Mouse (Mus musculus) CH12F3 (cell line): ENCODE measurements around the gene Actn3.
"Not testable (repeated sequence)": the region's sequence is repeated elsewhere in the genome, so short reads cannot be mapped to it uniquely, and the experiment has no call there.

Experiments used
- in situ Hi-C: fragments of 300-500 bp; cut with MboI; formaldehyde crosslinking; loops from 2 replicates; pipeline ENCODE4 v1.14.3; 2020; ENCODE audit warnings: low sequenced_read_pairs

Gene Actn3

GRCm38 (mm10) chr19:4877785-4878184 is at the start of gene Actn3:
Actn3 (minus strand) TSS chr19:4877909.
- in situ Hi-C loops = no loop called here

GRCm38 (mm10) chr19:4925121-4925860 is 47.6 kb upstream of the Actn3 start:
- in situ Hi-C loops = no loop called here

- in situ Hi-C loops = no loop called here
These were observed 41.9 kb upstream of the Actn3 start for GRCm38 (mm10) chr19:4919652-4920051.

DNA sequence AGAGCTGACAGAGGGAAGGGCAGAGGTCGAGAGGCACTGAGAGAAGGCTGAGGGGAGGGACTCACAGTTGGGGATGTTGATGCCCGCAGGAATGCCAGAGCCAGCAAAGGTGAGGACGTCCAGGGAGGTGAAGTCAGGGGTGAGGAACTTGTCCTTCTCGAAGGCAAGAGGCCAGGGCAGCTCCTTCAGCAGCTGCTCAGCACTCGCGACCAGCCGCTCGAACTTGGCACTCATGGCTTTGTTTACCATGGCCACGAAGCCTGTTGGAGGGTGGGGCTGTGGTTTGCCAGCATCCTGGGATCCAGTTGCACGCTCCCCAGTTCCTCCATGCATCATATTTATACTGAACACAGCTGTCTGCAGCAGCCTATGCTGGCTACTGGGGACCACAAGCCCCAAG is 39.1 kb upstream of the Actn3 start:
- in situ Hi-C loops = no loop called here

- in situ Hi-C loops = no loop called here
These were observed 38.4 kb upstream of the Actn3 start for GRCm38 (mm10) chr19:4915924-4916603.

DNA sequence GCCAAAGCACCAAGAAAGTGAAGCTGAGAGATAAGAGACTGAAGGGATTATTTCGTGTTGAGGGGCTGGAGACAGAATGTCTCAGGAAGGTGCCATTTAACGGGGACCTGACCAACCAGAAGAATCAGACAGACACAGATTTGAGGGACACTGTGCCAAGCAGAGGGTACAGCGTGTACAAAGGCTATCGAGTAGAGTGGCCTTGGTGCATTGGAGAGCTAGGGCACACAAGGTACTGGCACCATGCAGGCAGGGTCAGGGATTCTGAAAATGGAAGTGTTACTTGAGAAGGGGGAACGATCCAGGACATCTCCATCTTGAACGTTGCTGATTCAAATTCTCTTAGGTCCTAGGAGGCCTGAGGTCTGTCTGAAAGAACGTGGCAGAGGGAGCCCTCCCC is 31.7 kb upstream of the Actn3 start:
- in situ Hi-C loops = no loop called here

- in situ Hi-C loops = no loop called here
These were observed 30.4 kb upstream of the Actn3 start for GRCm38 (mm10) chr19:4908107-4908506.

DNA sequence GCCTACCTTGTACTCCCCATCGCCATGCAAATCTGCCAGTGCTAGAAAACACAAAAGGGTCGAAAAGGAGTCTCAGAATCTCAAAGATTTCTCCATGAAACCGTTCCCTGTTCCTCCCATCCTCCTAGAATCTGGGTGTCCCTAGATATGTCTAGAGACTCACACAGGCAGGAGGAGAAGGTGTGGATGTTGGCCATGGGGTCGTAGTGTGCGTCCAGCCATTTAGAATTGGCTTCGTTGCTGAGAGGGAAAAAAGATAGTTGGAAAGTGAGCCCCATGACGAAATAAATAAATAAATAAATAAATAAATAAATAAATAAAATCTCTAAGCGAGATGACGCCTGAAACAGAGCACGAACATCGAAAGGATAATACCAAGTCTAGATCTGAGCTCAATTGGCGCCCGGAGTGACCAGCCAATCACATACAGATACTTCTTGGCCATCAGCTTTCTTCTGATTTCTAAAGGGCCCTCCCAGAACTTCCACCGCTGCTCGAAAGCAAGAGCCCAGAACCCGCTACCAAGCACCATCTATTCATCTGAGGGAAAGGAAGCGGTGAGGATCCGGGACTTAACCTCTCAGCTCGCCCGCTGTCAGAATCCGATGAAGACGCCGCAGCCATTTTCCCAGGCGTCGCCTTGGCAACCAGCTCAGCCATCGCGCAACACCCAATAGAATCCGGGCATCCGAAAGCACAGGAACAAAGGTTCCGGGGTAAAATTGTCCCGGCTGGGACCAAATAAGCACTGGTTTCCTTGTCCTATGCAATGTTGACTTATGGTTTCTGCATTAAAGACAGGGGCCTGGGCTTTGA is 28.5 kb upstream of the Actn3 start, which contains the start of gene Bbs1:
Gene Bbs1 (minus strand): TSS at position 650 of the 816 bp plus-strand sequence.
- in situ Hi-C loops = no loop called here

- in situ Hi-C loops = no loop called here
These were observed 22.2 kb upstream of the Actn3 start for GRCm38 (mm10) chr19:4899888-4900287.

- in situ Hi-C loops = no loop called here
These were observed 21.3 kb upstream of the Actn3 start for GRCm38 (mm10) chr19:4898972-4899371.

DNA sequence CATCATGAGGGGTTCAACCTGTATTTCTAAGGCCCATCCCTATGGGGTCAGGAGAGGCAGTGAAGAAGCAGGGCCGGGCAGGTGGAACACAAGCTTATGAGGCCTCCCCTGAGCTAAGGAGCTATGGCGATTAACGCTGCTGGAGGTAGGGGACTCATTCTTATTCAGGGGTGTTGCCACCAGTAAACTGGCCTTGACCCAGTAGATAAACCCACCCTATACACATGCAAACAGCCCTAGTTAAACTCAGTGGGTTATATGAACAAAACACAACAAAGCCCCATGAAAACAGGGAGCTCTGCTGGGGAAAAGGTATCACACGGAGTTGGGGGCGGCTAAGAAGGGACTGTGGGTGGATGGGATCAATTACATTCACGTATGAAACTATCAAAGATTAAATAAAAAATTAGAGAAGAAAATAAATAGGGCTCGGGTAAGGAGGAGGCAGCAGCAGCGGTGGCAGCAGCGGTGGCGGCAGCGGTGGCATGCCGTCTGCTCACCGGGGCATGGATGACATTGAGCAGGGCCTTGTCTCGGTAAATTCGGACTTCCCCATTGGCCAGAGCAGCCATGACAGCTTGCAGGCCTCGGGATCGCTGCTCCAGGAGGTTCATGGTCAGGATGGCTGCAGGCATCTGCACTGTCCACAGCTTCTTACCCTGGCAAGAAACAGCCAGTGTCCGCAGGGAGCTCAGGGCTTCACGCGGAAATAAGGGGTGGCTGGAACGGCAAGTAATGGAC is 19.2 kb upstream of the Actn3 start:
- in situ Hi-C loops = no loop called here

DNA sequence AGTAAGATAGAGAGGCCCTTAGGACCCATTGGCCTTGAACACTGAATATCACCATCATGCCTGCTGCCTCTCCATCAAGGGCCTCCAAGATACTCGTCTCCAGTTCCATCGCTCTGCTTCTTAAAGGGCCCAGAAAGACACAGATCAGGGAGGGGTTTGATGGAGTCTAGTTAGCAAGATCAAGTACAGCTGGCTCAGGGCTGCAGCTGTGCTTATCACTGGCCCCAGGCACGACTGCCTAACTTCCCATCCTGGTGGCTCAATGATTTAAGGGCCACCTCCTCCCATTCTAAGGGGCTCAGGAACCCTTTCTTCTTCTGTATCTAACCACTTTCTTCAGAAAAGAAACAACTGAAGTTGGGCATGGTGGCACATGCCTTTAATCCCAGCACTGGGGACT is 14.1 kb upstream of the Actn3 start:
- in situ Hi-C loops = no loop called here

DNA sequence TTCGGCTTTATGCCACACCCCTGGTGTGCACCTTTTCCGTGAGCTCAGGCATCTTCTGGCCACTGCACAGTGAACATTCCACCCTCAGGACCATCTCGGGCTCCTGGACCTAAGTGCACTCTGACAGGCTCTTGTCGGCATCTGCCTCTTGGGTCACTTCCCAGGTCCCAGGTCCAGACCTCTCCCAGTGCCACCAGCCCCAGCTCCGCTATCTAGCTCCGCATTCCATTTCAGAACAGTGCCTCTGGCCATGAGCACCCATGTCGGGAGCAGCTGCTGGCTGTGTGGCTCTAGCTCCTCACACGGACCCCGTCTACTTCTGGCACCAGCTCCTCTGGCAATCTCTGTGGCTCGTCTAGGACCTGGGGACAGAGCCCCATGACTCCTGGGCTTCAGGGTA is 12.1 kb upstream of the Actn3 start:
- in situ Hi-C loops = no loop called here

- in situ Hi-C loops = no loop called here
These were observed 6.3 kb upstream of the Actn3 start for GRCm38 (mm10) chr19:4883961-4884360.

GRCm38 (mm10) chr19:4879324-4879703 is 1.6 kb upstream of the Actn3 start:
- in situ Hi-C loops = no loop called here

GRCm38 (mm10) chr19:4878405-4879323 is 955 bp upstream of the Actn3 start, which contains the start of gene Zdhhc24:
Zdhhc24 (plus strand) TSS chr19:4878668.
- in situ Hi-C loops = no loop called here

DNA sequence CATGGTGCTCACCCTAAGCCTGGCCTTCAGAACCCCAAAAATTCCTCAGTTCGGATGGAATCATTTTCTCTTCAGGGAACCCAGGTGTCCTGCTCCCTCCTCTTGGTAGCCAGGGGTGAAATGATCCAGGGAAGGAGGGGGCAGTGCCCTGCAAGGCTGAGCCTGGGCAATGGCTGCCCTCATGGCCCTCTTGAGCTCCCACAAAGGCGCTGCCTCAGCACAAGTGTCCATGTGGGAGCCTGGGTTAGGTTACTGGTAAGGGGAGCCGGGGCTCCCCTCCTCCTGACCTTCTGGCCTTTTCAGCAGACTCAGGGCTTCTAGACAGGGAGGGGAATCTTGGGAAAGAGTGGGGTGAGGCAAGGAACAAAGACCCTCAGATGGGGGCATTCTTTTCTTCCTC is 954 bp downstream of the Actn3 start:
- in situ Hi-C loops = no loop called here

DNA sequence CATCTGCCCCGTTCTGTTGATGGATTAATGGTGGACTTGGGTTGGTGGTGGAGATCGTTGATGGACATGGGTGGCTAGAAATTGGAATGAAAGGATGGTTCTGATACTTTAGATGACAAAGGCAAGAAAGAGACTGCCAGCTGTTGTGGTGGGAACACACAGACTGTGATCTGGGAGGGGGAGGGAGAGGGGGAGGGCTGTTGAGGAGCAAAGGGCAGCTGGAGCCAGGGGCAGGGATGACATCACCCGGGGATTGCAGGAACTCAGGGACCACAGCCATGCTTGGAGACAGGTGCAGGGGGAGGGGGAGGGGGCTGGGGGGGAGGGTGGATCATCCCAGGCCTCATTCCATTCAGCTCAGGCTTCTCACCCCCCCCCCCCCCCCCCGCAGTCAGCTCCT is 1.5 kb downstream of the Actn3 start:
- in situ Hi-C loops = no loop called here

DNA sequence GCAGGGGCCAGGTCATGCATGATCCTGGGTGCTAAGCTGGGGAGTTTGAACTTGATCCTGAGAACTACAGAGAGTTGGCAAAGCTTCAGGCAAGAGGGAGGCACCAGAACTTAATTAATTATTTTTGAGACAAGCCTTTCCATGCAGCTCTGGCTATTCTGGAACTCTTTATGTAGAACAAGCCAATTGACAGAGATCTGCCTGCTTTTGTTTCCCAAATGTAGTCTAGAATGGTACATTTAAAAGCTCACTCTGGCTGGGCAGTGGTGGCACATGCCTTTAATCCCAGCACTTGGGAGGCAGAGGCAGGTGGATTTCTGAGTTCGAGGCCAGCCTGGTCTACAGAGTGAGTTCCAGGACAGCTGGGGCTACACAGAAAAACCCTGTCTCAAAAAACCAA is 3.1 kb downstream of the Actn3 start:
- in situ Hi-C loops = not testable (repeated sequence)

DNA sequence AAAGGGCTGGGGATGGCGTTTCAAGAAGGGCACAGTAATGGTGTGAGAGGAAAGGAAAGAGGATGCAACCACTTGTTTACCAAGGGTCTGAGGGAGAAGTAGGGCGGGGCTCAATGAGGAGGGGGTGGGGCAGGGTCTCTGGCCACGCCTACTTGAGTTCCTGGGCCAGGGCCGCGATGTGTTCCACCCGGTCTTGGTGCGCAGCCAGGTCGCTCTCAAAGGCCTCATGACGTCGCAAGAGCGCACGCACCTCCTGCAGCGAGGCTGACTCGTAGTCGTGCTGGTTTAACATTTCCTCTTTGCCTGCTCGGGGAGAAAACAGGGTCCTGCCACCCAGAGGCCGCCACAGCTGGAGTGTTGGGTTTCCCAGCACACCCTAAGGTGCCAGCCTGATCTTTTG is 12.6 kb downstream of the Actn3 start:
- in situ Hi-C loops = no loop called here
